Mouse (Mus musculus) forebrain, embryonic 16.5 days (tissue): Measurements from ENCODE around the gene Brd2. TPM values are rescaled to one million over a fixed set of nuclear protein-coding genes. Genes with fewer than 3 reads are reported as not detected.

ENCODE experiments used
- ATAC-seq: fragments of 200-750 bp; cut with Nextera tagmentation; 2 replicates; pipeline ENCODE4 v1.8.0; 2017; ENCODE audit warnings: mild to moderate bottlenecking, moderate library complexity
- H3K27ac ChIP-seq: fragments of 300-500 bp; sonication (generic); 2 replicates; pipeline ENCODE4 v1.5.1; 2014; ENCODE audit warnings: low read length, control low read depth
- H3K27me3 ChIP-seq: fragments of 300-500 bp; sonication (generic); replicated peaks from 2 replicates; pipeline ENCODE4 v1.6.1; 2014; ENCODE audit warnings: low read length; ENCODE audit not compliant: control insufficient read depth, insufficient read depth
- H3K36me3 ChIP-seq: fragments of 300-500 bp; sonication (generic); 2 replicates; pipeline ENCODE4 v1.6.1; 2014; ENCODE audit not compliant: control insufficient read depth, insufficient read depth
- H3K4me1 ChIP-seq: fragments of 300-500 bp; sonication (generic); replicated peaks from 2 replicates; pipeline ENCODE4 v1.6.1; 2014; ENCODE audit warnings: low read length; ENCODE audit not compliant: control insufficient read depth, insufficient read depth
- H3K4me2 ChIP-seq: fragments of 300-500 bp; sonication (generic); 2 replicates; pipeline ENCODE4 v1.6.1; 2014; ENCODE audit warnings: mild to moderate bottlenecking, low read length, control low read depth
- H3K4me3 ChIP-seq: fragments of 300-500 bp; sonication (generic); replicated peaks from 2 replicates; pipeline ENCODE4 v1.5.1; 2014; ENCODE audit warnings: mild to moderate bottlenecking, low read length, control low read depth
- H3K9ac ChIP-seq: fragments of 300-500 bp; sonication (generic); replicated peaks from 2 replicates; pipeline ENCODE4 v1.6.1; 2014; ENCODE audit warnings: low read depth, low read length, control low read depth
- H3K9me3 ChIP-seq: fragments of 300-500 bp; sonication (generic); 2 replicates; pipeline ENCODE4 v1.6.1; 2016; ENCODE audit warnings: low read length; ENCODE audit not compliant: control insufficient read depth
- WGBS: fragments of 180-500 bp; shearing (Covaris S2); extraction: QIAGEN DNeasy Blood & Tissue Kit; methylation state at CpG from one replicate; pipeline ENCODE4 v1.1.7; 2014; 5-methylcytosine and 5-hydroxymethylcytosine counted together
- polyA plus RNA-seq: library from polyadenylated mRNA; unstranded; fragments of >200 nt; fragmentation: Nextera tagmentation; extraction: Ambion mirVana; gene quantifications from 2 replicates; pipeline ENCODE4 v1.2.1, GENCODE M21; 2015

Brd2 gene
- polyA plus RNA-seq, 1 experiment from 2014 or later: 132 TPM

- no peak for ATAC-seq
- no peaks in the 10 kb centered on the region for H3K9me3 ChIP-seq
- no peaks in the 10 kb centered on the region for H3K27me3 ChIP-seq
- WGBS: 62% methylated on average over 9 of the region's 9 CpGs
- no peak overlapping the region for H3K9ac ChIP-seq
- peaks cover 32% of the 10 kb centered on the region for H3K4me1 ChIP-seq
- no peak overlapping the region for H3K4me2 ChIP-seq
- H3K36me3 ChIP-seq: no peaks in the 10 kb centered on the region
- H3K4me3 ChIP-seq: no peak overlapping the region
- H3K27ac ChIP-seq: no peak overlapping the region
Observed at GRCm38 (mm10) chr17:34126826-34127420, 4.5 kb upstream of the Brd2 start.

- Histone ChIP-seq H3K27me3 (no peaks in the 10 kb centered on the region), H3K4me3 (no peak overlapping the region), H3K27ac (no peak overlapping the region), H3K36me3 (no peaks in the 10 kb centered on the region), H3K9me3 (no peaks in the 10 kb centered on the region), H3K9ac (no peak overlapping the region), H3K4me1 (peaks cover 32% of the 10 kb centered on the region), H3K4me2 (no peak overlapping the region)
- no peak for ATAC-seq
- 93% methylated on average over 6 of the region's 6 CpGs for WGBS
Observed at GRCm38 (mm10) chr17:34124649-34125048, 2.2 kb upstream of the Brd2 start.

GRCm38 (mm10) chr17:34123518-34123917 lies 1.1 kb upstream of the Brd2 start:
- Histone ChIP-seq H3K4me2 (peak overlapping the region; percentile 92), H3K4me1 (peaks cover 22% of the 10 kb centered on the region), H3K9ac (peak overlapping the region; percentile 97), H3K36me3 (0 out of 2 replicates have a peak, but pooled peaks cover 2% of the 10 kb centered on the region), H3K4me3 (peak overlapping the region; percentile 85), H3K27ac (no peak overlapping the region), H3K27me3 (no peaks in the 10 kb centered on the region), H3K9me3 (no peaks in the 10 kb centered on the region)
- no peak for ATAC-seq
- 7% methylated on average over 2 of the region's 2 CpGs for WGBS

- Histone ChIP-seq H3K36me3 (0 out of 2 replicates have a peak, but pooled peaks cover 2% of the 10 kb centered on the region), H3K27ac (peak overlapping the region; percentile 99), H3K4me1 (peaks cover 18% of the 10 kb centered on the region), H3K9me3 (no peaks in the 10 kb centered on the region), H3K4me3 (peak overlapping the region; percentile 85), H3K9ac (peak overlapping the region; percentile 97), H3K27me3 (no peaks in the 10 kb centered on the region), H3K4me2 (peak overlapping the region; percentile 92)
- 3% methylated on average over 7 of the region's 7 CpGs for WGBS
- no peak for ATAC-seq
Observed at GRCm38 (mm10) chr17:34123111-34123510, 677 bp upstream of the Brd2 start.

- H3K9me3 ChIP-seq: no peaks in the 10 kb centered on the region
- no peak for ATAC-seq
- peak overlapping the region; percentile 92 for H3K4me2 ChIP-seq
- WGBS: 2% methylated on average over 8 of the region's 10 CpGs
- H3K4me1 ChIP-seq: peaks cover 22% of the 10 kb centered on the region
- 0 out of 2 replicates have a peak, but pooled peaks cover 2% of the 10 kb centered on the region for H3K36me3 ChIP-seq
- H3K9ac ChIP-seq: peak overlapping the region; percentile 97
- H3K27me3 ChIP-seq: no peaks in the 10 kb centered on the region
- peak overlapping the region; percentile 85 for H3K4me3 ChIP-seq
- H3K27ac ChIP-seq: peak overlapping the region; percentile 99
Observed at GRCm38 (mm10) chr17:34121879-34122187, 601 bp downstream of the Brd2 start.

- Histone ChIP-seq H3K4me3 (peak overlapping the region; percentile 85), H3K27ac (peak overlapping the region; percentile 99), H3K27me3 (no peaks in the 10 kb centered on the region), H3K4me2 (peak overlapping the region; percentile 92), H3K4me1 (peaks cover 27% of the 10 kb centered on the region), H3K9me3 (no peaks in the 10 kb centered on the region), H3K9ac (peak overlapping the region; percentile 97), H3K36me3 (peaks cover 4% of the 10 kb centered on the region; the same call in 1 of the 2 replicates)
- ATAC-seq: peak; percentile 13
- WGBS: 0% methylated on average over 32 of the region's 35 CpGs
Observed at GRCm38 (mm10) chr17:34121172-34121878, 1.1 kb downstream of the Brd2 start.

- Histone ChIP-seq H3K36me3 (peaks cover 8% of the 10 kb centered on the region), H3K4me3 (peak overlapping the region; percentile 85), H3K9ac (peak overlapping the region; percentile 97), H3K27me3 (no peaks in the 10 kb centered on the region), H3K4me1 (peaks cover 31% of the 10 kb centered on the region), H3K27ac (peak overlapping the region; percentile 99), H3K9me3 (no peaks in the 10 kb centered on the region), H3K4me2 (peak overlapping the region; percentile 92)
- WGBS: under 1% methylated on average over 29 of the region's 31 CpGs
- peak; percentile 0; the same call in 1 of the 2 replicates for ATAC-seq
Observed at GRCm38 (mm10) chr17:34120814-34121171, 1.6 kb downstream of the Brd2 start.

GRCm38 (mm10) chr17:34120180-34120723 lies 2.2 kb downstream of the Brd2 start:
- Histone ChIP-seq H3K9ac (peak overlapping the region; percentile 97), H3K4me3 (peak overlapping the region; percentile 85), H3K9me3 (no peaks in the 10 kb centered on the region), H3K4me1 (peaks cover 35% of the 10 kb centered on the region), H3K36me3 (peaks cover 13% of the 10 kb centered on the region), H3K4me2 (peak overlapping the region; percentile 92), H3K27me3 (no peaks in the 10 kb centered on the region), H3K27ac (peak overlapping the region; percentile 99)
- ATAC-seq: peak; percentile 1; the same call in 1 of the 2 replicates
- under 1% methylated on average over 37 of the region's 42 CpGs for WGBS
